Mouse (Mus musculus): ENCODE results near the gene Pdap1.

Pdap1 gene

GRCm38 (mm10) chr5:145083201-145083600 is 56.8 kb downstream of the Pdap1 start:
- DNase-seq (ENCODE audit: low read depth, low spot score), result peak; percentile 7

- no peak for DNase-seq (ENCODE audit: low read depth, low spot score)
Measured at GRCm38 (mm10) chr5:145081866-145082613, 58.0 kb downstream of the Pdap1 start.
